Mouse (Mus musculus) C2C12 (cell line): ENCODE results near the gene Vwa3a. TPM values are rescaled to one million over a fixed set of nuclear protein-coding genes. Genes with fewer than 3 reads are reported as not detected.

Experiments
- H3K27me3 ChIP-seq: one replicate; pipeline ENCODE4 v1.6.1; 2011; ENCODE audit not compliant: control insufficient read depth, insufficient read depth, insufficient read length
- H3K36me3 ChIP-seq: one replicate; pipeline ENCODE4 v1.6.1; 2011; ENCODE audit not compliant: control insufficient read depth, insufficient read depth
- H3K4me3 ChIP-seq: one replicate; pipeline ENCODE4 v1.5.1; 2011; ENCODE audit warnings: mild to moderate bottlenecking, control low read depth; ENCODE audit not compliant: poor library complexity, insufficient read depth, severe bottlenecking
- H3K79me2 ChIP-seq: one replicate; pipeline ENCODE4 v1.6.1; 2011; ENCODE audit not compliant: control insufficient read depth, insufficient read depth
- H3K79me3 ChIP-seq: one replicate; pipeline ENCODE4 v1.6.1; 2011; ENCODE audit warnings: low read depth, control low read depth
- H3ac ChIP-seq: one replicate; pipeline ENCODE3; 2011; ENCODE audit warnings: low read depth; ENCODE audit not compliant: control insufficient read depth, insufficient read length
- CEBPB ChIP-seq: IDR thresholded peaks from one replicate; pipeline ENCODE4 v1.6.1; 2011; ENCODE audit warnings: low read depth, mild to moderate bottlenecking, control low read depth, moderate library complexity
- CTCF ChIP-seq: IDR thresholded peaks from one replicate; pipeline ENCODE4 v1.5.1; 2011; ENCODE audit not compliant: control insufficient read depth, insufficient read depth, insufficient read length
- FOSL1 ChIP-seq: IDR thresholded peaks from one replicate; pipeline ENCODE4 v1.8.0; 2011; ENCODE audit warnings: mild to moderate bottlenecking, low read length; ENCODE audit not compliant: poor library complexity, insufficient read depth, severe bottlenecking
- MAX ChIP-seq: IDR thresholded peaks from one replicate; pipeline ENCODE4 v1.6.1; 2011; ENCODE audit warnings: mild to moderate bottlenecking, control low read depth
- MYOD1 ChIP-seq: IDR thresholded peaks from one replicate; pipeline ENCODE4 v1.6.1; 2011; ENCODE audit warnings: low read depth; ENCODE audit not compliant: control insufficient read depth, insufficient read length
- MYOG ChIP-seq: IDR thresholded peaks from one replicate; pipeline ENCODE4 v1.6.1; 2011; ENCODE audit not compliant: control insufficient read depth, insufficient read length; ENCODE audit errors: extremely low read depth
- USF1 ChIP-seq: IDR thresholded peaks from one replicate; pipeline ENCODE4 v1.6.1; 2011; ENCODE audit warnings: low read depth, mild to moderate bottlenecking, control low read depth, moderate library complexity
- polyA plus RNA-seq: library from polyadenylated mRNA; unstranded; fragments of >200 nt; fragmentation: generic; extraction: Trizol; gene quantifications from one replicate; pipeline ENCODE4 v1.2.1, GENCODE M21; 2012; ENCODE audit warnings: missing spikeins

Gene Vwa3a
- polyA plus RNA-seq, 1 experiment: 0.02 TPM

DNA sequence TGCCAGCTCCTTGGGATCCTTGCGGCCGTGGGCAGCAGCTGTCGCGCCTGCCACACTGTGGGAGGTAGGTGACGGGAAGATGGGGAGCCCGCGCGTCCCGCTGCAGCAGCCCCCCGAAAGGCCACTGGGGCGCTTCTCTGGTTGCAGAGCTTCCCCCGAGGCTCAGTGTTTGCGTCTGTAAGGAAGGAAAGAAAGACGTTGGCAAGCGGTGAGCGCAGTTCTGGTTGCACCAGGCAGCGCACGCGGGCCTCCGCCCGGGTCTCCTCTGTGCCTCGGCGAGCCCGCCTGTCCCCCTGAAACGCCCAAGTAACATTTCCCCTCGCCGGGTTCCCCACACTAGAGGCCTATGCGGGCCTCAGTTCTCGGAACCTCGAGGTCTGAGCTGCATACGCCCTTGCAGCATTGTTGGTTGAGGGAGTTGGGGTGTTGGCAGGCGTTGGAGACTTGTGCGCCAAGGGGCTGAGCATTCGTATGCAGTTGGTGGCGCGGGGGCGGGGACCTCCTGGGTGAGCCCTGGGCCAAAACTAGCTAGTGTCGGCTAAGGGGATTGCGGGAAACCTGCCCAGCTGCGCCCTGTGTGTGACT is 104.0 kb downstream of the Vwa3a start:
- TF ChIP-seq USF1 (no peak), MAX (peak; percentile 28)
- Histone ChIP-seq H3K27me3 (no peaks in the 10 kb centered on the region), H3K4me3 (peak overlapping the region; percentile 44)

GRCm38 (mm10) chr7:120843852-120844435 is 104.8 kb downstream of the Vwa3a start:
- TF ChIP-seq MYOG: no peak
- no peak for TF ChIP-seq MAX
- TF ChIP-seq CEBPB: no peak
- no peak for TF ChIP-seq MYOD1
- Histone ChIP-seq H3K36me3 (peaks cover 5% of the 10 kb centered on the region), H3K79me3 (peaks cover 2% of the 10 kb centered on the region), H3ac (peak overlapping the region; percentile 62), H3K27me3 (no peaks in the 10 kb centered on the region), H3K4me3 (peak overlapping the region; percentile 44), H3K79me2 (peaks cover 17% of the 10 kb centered on the region)

More for the DNA sequence above, 104.0 kb downstream of the Vwa3a start:
- Histone ChIP-seq H3K36me3 (peaks cover 5% of the 10 kb centered on the region), H3ac (peak overlapping the region; percentile 62), H3K79me2 (peaks cover 17% of the 10 kb centered on the region), H3K79me3 (peaks cover 2% of the 10 kb centered on the region)

DNA sequence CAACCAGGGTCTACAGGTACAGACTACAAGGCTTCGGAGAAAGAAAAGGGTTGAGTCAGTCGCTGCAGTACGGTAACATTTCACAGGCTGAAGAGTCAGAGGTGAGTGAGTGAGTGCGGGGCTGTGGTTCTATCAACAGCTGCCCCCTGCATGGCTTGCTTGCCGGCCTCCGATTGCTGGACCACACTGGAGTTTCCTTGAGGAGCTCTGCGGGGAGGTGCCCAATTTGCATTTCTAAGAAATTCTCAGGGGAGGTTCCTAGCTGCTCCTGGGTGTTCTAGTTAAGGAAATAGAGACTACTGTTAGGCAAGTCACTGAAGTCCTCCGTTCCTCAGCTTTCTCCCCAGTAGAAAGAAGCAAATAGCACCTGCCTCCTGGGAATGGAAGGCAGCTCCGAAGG is 105.6 kb downstream of the Vwa3a start:
- peaks cover 17% of the 10 kb centered on the region for H3K79me2 ChIP-seq
- TF ChIP-seq USF1: no peak
- TF ChIP-seq CTCF: no peak
- TF ChIP-seq MAX: no peak
- TF ChIP-seq MYOD1: no peak
- no peak for TF ChIP-seq FOSL1
- no peak for TF ChIP-seq MYOG
- TF ChIP-seq CEBPB: no peak
- H3K79me3 ChIP-seq: peaks cover 2% of the 10 kb centered on the region

DNA sequence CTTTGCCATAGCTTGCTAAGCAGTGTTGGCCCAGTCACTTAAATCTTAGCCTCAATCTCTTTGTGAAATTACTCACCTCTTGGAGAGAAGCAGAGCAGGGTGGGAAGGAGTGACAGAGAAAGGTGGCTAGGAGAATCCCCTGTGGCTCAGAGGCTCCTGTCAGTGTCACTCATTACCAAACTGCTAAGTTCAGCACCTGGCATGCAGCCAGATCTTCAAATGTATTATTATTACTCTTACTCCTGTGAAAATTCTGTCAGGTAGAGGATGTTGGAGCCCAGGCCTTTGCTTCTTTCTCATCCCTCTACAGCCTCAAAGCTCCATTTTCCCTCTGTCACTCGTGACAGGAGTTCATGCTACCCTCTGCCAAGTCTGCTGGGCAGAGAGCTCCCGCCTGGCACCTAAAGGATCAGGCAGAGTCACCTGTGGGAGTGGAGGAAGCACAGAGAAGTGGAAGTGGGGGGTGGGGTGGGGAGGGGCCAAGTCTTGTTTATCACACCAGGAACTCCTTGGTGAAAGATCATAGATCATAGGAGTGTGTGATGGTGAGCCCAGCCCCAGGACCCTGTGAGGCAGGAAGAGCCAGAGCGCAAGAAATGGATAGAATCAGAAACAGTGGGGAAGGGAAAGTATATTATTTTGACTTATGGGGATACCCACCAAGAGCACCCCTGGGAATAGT is 109.9 kb downstream of the Vwa3a start:
- Histone ChIP-seq H3ac (no peak overlapping the region), H3K79me2 (peaks cover 11% of the 10 kb centered on the region), H3K79me3 (peaks cover 2% of the 10 kb centered on the region), H3K27me3 (no peaks in the 10 kb centered on the region), H3K4me3 (no peak overlapping the region), H3K36me3 (peaks cover 5% of the 10 kb centered on the region)
- TF ChIP-seq CEBPB (no peak), MAX (no peak), MYOG (no peak), CTCF (no peak), USF1 (no peak), FOSL1 (no peak), MYOD1 (no peak)

More for the DNA sequence above, 105.6 kb downstream of the Vwa3a start:
- H3ac ChIP-seq: no peak overlapping the region
- no peaks in the 10 kb centered on the region for H3K27me3 ChIP-seq
- H3K4me3 ChIP-seq: no peak overlapping the region
- peaks cover 5% of the 10 kb centered on the region for H3K36me3 ChIP-seq

GRCm38 (mm10) chr7:120850165-120850564 is 111.0 kb downstream of the Vwa3a start:
- TF ChIP-seq CEBPB (no peak), FOSL1 (no peak), MYOG (no peak), MYOD1 (no peak), MAX (no peak), USF1 (no peak), CTCF (no peak)
- peaks cover under 1% of the 10 kb centered on the region for H3K79me2 ChIP-seq
- no peaks in the 10 kb centered on the region for H3K79me3 ChIP-seq
- H3K36me3 ChIP-seq: peaks cover 5% of the 10 kb centered on the region
- no peak overlapping the region for H3K4me3 ChIP-seq
- H3K27me3 ChIP-seq: no peaks in the 10 kb centered on the region
- no peak overlapping the region for H3ac ChIP-seq

Other genes with a start within 250 kb of the Vwa3a start
- gene Uqcrc2, start 104.1 kb upstream of the Vwa3a start, polyA plus RNA-seq: 109 TPM
- 0.11 TPM for gene Pdzd9, start 69.0 kb upstream of the Vwa3a start, polyA plus RNA-seq
- 21.3 TPM for gene Mosmo, start 61.7 kb upstream of the Vwa3a start, polyA plus RNA-seq
- not detected for gene Gm5737, start 73.0 kb downstream of the Vwa3a start, polyA plus RNA-seq
- gene Eef2k, start 103.5 kb downstream of the Vwa3a start, polyA plus RNA-seq: 21.9 TPM
- gene Polr3e, start 178.4 kb downstream of the Vwa3a start, polyA plus RNA-seq: 15.9 TPM
- 19.3 TPM for gene Cdr2, start 243.0 kb downstream of the Vwa3a start, polyA plus RNA-seq
- gene Mfsd13b, start 243.2 kb downstream of the Vwa3a start, polyA plus RNA-seq: not detected